Mouse (Mus musculus): ENCODE data around the gene Cabin1. TPM values are rescaled to one million over a fixed set of nuclear protein-coding genes. Genes with fewer than 3 reads are reported as not detected.

The Cabin1 gene
- polyA plus RNA-seq, 1 experiment from 2014 or later: 30.8 TPM

DNA sequence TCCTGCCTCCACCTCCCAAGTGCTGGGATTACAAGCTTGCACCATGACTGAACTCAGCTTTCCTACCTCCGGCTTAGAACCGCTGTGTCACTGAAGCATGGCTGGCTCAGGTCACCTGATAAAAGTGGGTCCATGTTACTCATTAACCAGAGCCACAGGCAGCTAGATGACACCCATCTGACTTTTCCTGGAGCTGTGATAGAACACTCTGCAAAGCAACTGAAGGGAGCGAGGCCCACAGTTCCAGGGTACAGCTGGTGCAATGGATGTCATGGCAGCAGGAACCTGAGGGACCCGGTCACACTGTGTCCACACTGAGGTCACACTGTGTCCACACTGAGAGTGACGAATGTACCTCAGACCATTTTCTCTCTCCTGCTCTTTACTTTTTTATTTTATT, 25.7 kb upstream of the Cabin1 start:
- Histone ChIP-seq H3K27me3 (ENCODE audit: control insufficient read depth, insufficient read depth, low read length) (no peaks in the 10 kb centered on the region), H3K4me1 (ENCODE audit: control insufficient read depth in 2 of 2, insufficient read depth in 2 of 2, low read length in 2 of 2) (peaks cover 2 to 3% of the 10 kb centered on the region in 2 experiments; a peak in 3 of 4 replicates), H3K9ac (ENCODE audit: low read length) (no peak overlapping the region), H3K36me3 (ENCODE audit: control insufficient read depth, insufficient read depth, low read length) (no peaks in the 10 kb centered on the region), H3K4me2 (ENCODE audit: low read length) (no peak overlapping the region), H3K9me3 (ENCODE audit: control insufficient read depth, low read length) (no peaks in the 10 kb centered on the region), H3K27ac (replicated peaks in 1 of 2; ENCODE audit: control insufficient read depth in 1 of 2, insufficient read depth in 1 of 2, low read depth in 2 of 2, low read length in 2 of 2) (no peak overlapping the region), H3K4me3 (ENCODE audit: control insufficient read depth in 1 of 2, insufficient read depth in 1 of 2, low read depth in 1 of 2, low read length in 2 of 2) (no peak overlapping the region)
- 89% methylated on average over 5 of the region's 5 CpGs for WGBS
- ATAC-seq (ENCODE audit: insufficient number of reproducible peaks, insufficient read depth, low FRiP score, low read depth): no peak

- H3K36me3 ChIP-seq (ENCODE audit: control insufficient read depth, insufficient read depth, low read length): no peaks in the 10 kb centered on the region
- H3K9me3 ChIP-seq (ENCODE audit: control insufficient read depth, low read length): no peaks in the 10 kb centered on the region
- H3K27ac ChIP-seq (replicated peaks in 1 of 2; ENCODE audit: control insufficient read depth in 1 of 2, insufficient read depth in 1 of 2, low read depth in 2 of 2, low read length in 2 of 2): no peak overlapping the region
- no peaks in the 10 kb centered on the region for H3K4me1 ChIP-seq (ENCODE audit: control insufficient read depth in 2 of 2, insufficient read depth in 2 of 2, low read length in 2 of 2)
- no peak for ATAC-seq (ENCODE audit: insufficient number of reproducible peaks, insufficient read depth, low FRiP score, low read depth)
- no peak overlapping the region for H3K4me2 ChIP-seq (ENCODE audit: low read length)
- H3K27me3 ChIP-seq (ENCODE audit: control insufficient read depth, insufficient read depth, low read length): no peaks in the 10 kb centered on the region
- no peak overlapping the region for H3K4me3 ChIP-seq (ENCODE audit: control insufficient read depth in 1 of 2, insufficient read depth in 1 of 2, low read depth in 1 of 2, low read length in 2 of 2)
- no peak overlapping the region for H3K9ac ChIP-seq (ENCODE audit: low read length)
- WGBS: 71% methylated on average over 6 of the region's 6 CpGs
Measured at GRCm38 (mm10) chr10:75789081-75789735, 25.1 kb upstream of the Cabin1 start.

- Histone ChIP-seq H3K4me2 (ENCODE audit: low read length) (no peak overlapping the region), H3K4me1 (ENCODE audit: control insufficient read depth in 2 of 2, insufficient read depth in 2 of 2, low read length in 2 of 2) (no peaks in the 10 kb centered on the region)
Measured at GRCm38 (mm10) chr10:75788277-75788676, 24.1 kb upstream of the Cabin1 start.

DNA sequence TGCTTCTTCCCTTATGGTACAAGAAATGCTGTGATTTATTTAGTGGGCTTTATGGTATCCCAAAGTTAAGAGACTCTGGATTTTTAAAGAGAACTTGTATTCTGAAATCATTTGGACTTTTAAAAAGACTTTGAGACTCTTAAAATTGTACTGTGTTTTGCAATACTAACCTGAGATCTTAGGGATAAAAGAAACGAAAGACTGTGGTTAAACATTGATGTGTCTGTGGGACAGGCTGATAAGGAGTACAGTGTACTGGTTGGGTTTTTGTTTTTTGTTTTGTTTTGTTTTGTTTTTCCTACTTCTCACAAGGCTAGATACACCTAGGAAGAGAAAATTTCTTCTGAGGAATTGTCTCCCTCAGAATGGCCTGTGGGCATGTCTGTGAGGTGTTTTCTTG, 21.3 kb upstream of the Cabin1 start:
- Histone ChIP-seq H3K9ac (ENCODE audit: low read length) (no peak overlapping the region), H3K27me3 (ENCODE audit: control insufficient read depth, insufficient read depth, low read length) (no peaks in the 10 kb centered on the region), H3K4me1 (ENCODE audit: control insufficient read depth in 2 of 2, insufficient read depth in 2 of 2, low read length in 2 of 2) (peaks cover 4 to 7% of the 10 kb centered on the region in 2 experiments; a peak in 2 of 4 replicates), H3K4me3 (ENCODE audit: control insufficient read depth in 1 of 2, insufficient read depth in 1 of 2, low read depth in 1 of 2, low read length in 2 of 2) (no peak overlapping the region), H3K27ac (replicated peaks in 1 of 2; ENCODE audit: control insufficient read depth in 1 of 2, insufficient read depth in 1 of 2, low read depth in 2 of 2, low read length in 2 of 2) (no peak overlapping the region), H3K4me2 (ENCODE audit: low read length) (no peak overlapping the region), H3K9me3 (ENCODE audit: control insufficient read depth, low read length) (no peaks in the 10 kb centered on the region), H3K36me3 (ENCODE audit: control insufficient read depth, insufficient read depth, low read length) (no peaks in the 10 kb centered on the region)
- no peak for ATAC-seq (ENCODE audit: insufficient number of reproducible peaks, insufficient read depth, low FRiP score, low read depth)
- WGBS: 57% methylated on average over 1 of the region's 1 CpGs

More at GRCm38 (mm10) chr10:75788277-75788676, 24.1 kb upstream of the Cabin1 start:
- WGBS: 92% methylated on average over 8 of the region's 8 CpGs
- H3K9ac ChIP-seq (ENCODE audit: low read length): no peak overlapping the region
- no peak for ATAC-seq (ENCODE audit: insufficient number of reproducible peaks, insufficient read depth, low FRiP score, low read depth)
- H3K27me3 ChIP-seq (ENCODE audit: control insufficient read depth, insufficient read depth, low read length): no peaks in the 10 kb centered on the region
- no peak overlapping the region for H3K27ac ChIP-seq (replicated peaks in 1 of 2; ENCODE audit: control insufficient read depth in 1 of 2, insufficient read depth in 1 of 2, low read depth in 2 of 2, low read length in 2 of 2)
- H3K4me3 ChIP-seq (ENCODE audit: control insufficient read depth in 1 of 2, insufficient read depth in 1 of 2, low read depth in 1 of 2, low read length in 2 of 2): no peak overlapping the region
- H3K9me3 ChIP-seq (ENCODE audit: control insufficient read depth, low read length): no peaks in the 10 kb centered on the region
- no peaks in the 10 kb centered on the region for H3K36me3 ChIP-seq (ENCODE audit: control insufficient read depth, insufficient read depth, low read length)

GRCm38 (mm10) chr10:75780769-75781578, 16.8 kb upstream of the Cabin1 start, which contains the start of the genes Gm20441 and Gstt3:
TSS of gene Gm20441 (minus strand) at chr10:75780954.
TSS of gene Gstt3 (minus strand) at chr10:75781414.
- no peak within 1 kb of the TSS for H3K27ac ChIP-seq (replicated peaks in 1 of 2; ENCODE audit: control insufficient read depth in 1 of 2, insufficient read depth in 1 of 2, low read depth in 2 of 2, low read length in 2 of 2)

GRCm38 (mm10) chr10:75779206-75780174, 15.3 kb upstream of the Cabin1 start:
- Histone ChIP-seq H3K4me2 (ENCODE audit: low read length) (no peak overlapping the region), H3K4me3 (ENCODE audit: control insufficient read depth in 1 of 2, insufficient read depth in 1 of 2, low read depth in 1 of 2, low read length in 2 of 2) (0 out of 4 replicates have a peak overlapping the region, but pooled peaks of 1 of the 2 experiments have one; percentile 40), H3K27me3 (ENCODE audit: control insufficient read depth, insufficient read depth, low read length) (peaks cover 10% of the 10 kb centered on the region), H3K27ac (replicated peaks in 1 of 2; ENCODE audit: control insufficient read depth in 1 of 2, insufficient read depth in 1 of 2, low read depth in 2 of 2, low read length in 2 of 2) (no peak overlapping the region), H3K9ac (ENCODE audit: low read length) (no peak overlapping the region), H3K36me3 (ENCODE audit: control insufficient read depth, insufficient read depth, low read length) (no peaks in the 10 kb centered on the region), H3K9me3 (ENCODE audit: control insufficient read depth, low read length) (no peaks in the 10 kb centered on the region), H3K4me1 (ENCODE audit: control insufficient read depth in 2 of 2, insufficient read depth in 2 of 2, low read length in 2 of 2) (peaks cover 4 to 7% of the 10 kb centered on the region in 2 experiments; a peak in 2 of 4 replicates)
- 39% methylated on average over 15 of the region's 15 CpGs for WGBS
- ATAC-seq (ENCODE audit: insufficient number of reproducible peaks, insufficient read depth, low FRiP score, low read depth): no peak

More at GRCm38 (mm10) chr10:75780769-75781578, 16.8 kb upstream of the Cabin1 start, which contains the start of the genes Gm20441 and Gstt3:
- H3K4me2 ChIP-seq (ENCODE audit: low read length): peak within 1 kb of the TSS; percentile 75
- H3K27me3 ChIP-seq (ENCODE audit: control insufficient read depth, insufficient read depth, low read length): peaks cover 10% of the 10 kb centered on the region
- no peaks in the 10 kb centered on the region for H3K36me3 ChIP-seq (ENCODE audit: control insufficient read depth, insufficient read depth, low read length)
- WGBS: under 1% methylated on average over 28 of the region's 28 CpGs
- no peaks in the 10 kb centered on the region for H3K9me3 ChIP-seq (ENCODE audit: control insufficient read depth, low read length)
- peaks cover 4 to 7% of the 10 kb centered on the region in 2 experiments; a peak in 2 of 4 replicates for H3K4me1 ChIP-seq (ENCODE audit: control insufficient read depth in 2 of 2, insufficient read depth in 2 of 2, low read length in 2 of 2)
- peak; percentile 56; the same call in 1 of the 2 replicates for ATAC-seq (ENCODE audit: insufficient number of reproducible peaks, insufficient read depth, low FRiP score, low read depth)
- H3K9ac ChIP-seq (ENCODE audit: low read length): peak within 1 kb of the TSS; percentile 54
- peak within 1 kb of the TSS; percentile 40 to 45 for H3K4me3 ChIP-seq (ENCODE audit: control insufficient read depth in 1 of 2, insufficient read depth in 1 of 2, low read depth in 1 of 2, low read length in 2 of 2)

GRCm38 (mm10) chr10:75777885-75778284, 13.7 kb upstream of the Cabin1 start:
- H3K9ac ChIP-seq (ENCODE audit: low read length): no peak overlapping the region
- no peak overlapping the region for H3K4me2 ChIP-seq (ENCODE audit: low read length)
- H3K9me3 ChIP-seq (ENCODE audit: control insufficient read depth, low read length): no peaks in the 10 kb centered on the region
- WGBS: 67% methylated on average over 2 of the region's 2 CpGs
- no peaks in the 10 kb centered on the region for H3K36me3 ChIP-seq (ENCODE audit: control insufficient read depth, insufficient read depth, low read length)
- no peak overlapping the region for H3K27ac ChIP-seq (replicated peaks in 1 of 2; ENCODE audit: control insufficient read depth in 1 of 2, insufficient read depth in 1 of 2, low read depth in 2 of 2, low read length in 2 of 2)
- no peak for ATAC-seq (ENCODE audit: insufficient number of reproducible peaks, insufficient read depth, low FRiP score, low read depth)
- peaks cover 4 to 8% of the 10 kb centered on the region in 2 experiments; a peak in 2 of 4 replicates for H3K4me1 ChIP-seq (ENCODE audit: control insufficient read depth in 2 of 2, insufficient read depth in 2 of 2, low read length in 2 of 2)
- no peak overlapping the region for H3K4me3 ChIP-seq (ENCODE audit: control insufficient read depth in 1 of 2, insufficient read depth in 1 of 2, low read depth in 1 of 2, low read length in 2 of 2)
- peaks cover 10% of the 10 kb centered on the region for H3K27me3 ChIP-seq (ENCODE audit: control insufficient read depth, insufficient read depth, low read length)

Measured in heart, embryonic 14.5 days (tissue).